Mouse (Mus musculus) midbrain, embryonic 11.5 days (tissue): ENCODE data around the gene Snx12. TPM values are rescaled to one million over a fixed set of nuclear protein-coding genes. Genes with fewer than 3 reads are reported as not detected.

ENCODE experiments used
- ATAC-seq: fragments of 200-750 bp; cut with Nextera tagmentation; 2 replicates; pipeline ENCODE4 v1.8.0; 2017; ENCODE audit warnings: moderate TSS enrichment, moderate library complexity; ENCODE audit not compliant: low FRiP score
- DNase-seq: peaks from one replicate; pipeline ENCODE4 v3.0.0; 2015; ENCODE audit warnings: low spot score; ENCODE audit errors: missing footprints
- H3K27ac ChIP-seq: fragments of 300-500 bp; sonication (generic); 2 replicates; pipeline ENCODE4 v1.5.1; 2014; ENCODE audit warnings: low read depth, low read length
- H3K27me3 ChIP-seq: fragments of 300-500 bp; sonication (generic); 2 replicates; pipeline ENCODE4 v1.6.1; 2014; ENCODE audit warnings: mild to moderate bottlenecking, low read length, moderate library complexity, mixed read lengths; ENCODE audit not compliant: control insufficient read depth, insufficient read depth
- H3K36me3 ChIP-seq: fragments of 300-500 bp; sonication (generic); 2 replicates; pipeline ENCODE4 v1.6.1; 2014; ENCODE audit warnings: mild to moderate bottlenecking, low read length, moderate library complexity, mixed read lengths; ENCODE audit not compliant: control insufficient read depth, insufficient read depth
- H3K4me1 ChIP-seq: fragments of 300-500 bp; sonication (generic); 2 replicates; pipeline ENCODE4 v1.6.1; 2014; ENCODE audit warnings: low read length; ENCODE audit not compliant: control insufficient read depth, insufficient read depth
- H3K4me2 ChIP-seq: fragments of 300-500 bp; sonication (generic); 2 replicates; pipeline ENCODE4 v1.6.1; 2014; ENCODE audit warnings: mild to moderate bottlenecking, moderate library complexity
- H3K4me3 ChIP-seq: fragments of 300-500 bp; sonication (generic); 2 replicates; pipeline ENCODE4 v1.5.1; 2014; ENCODE audit warnings: low read depth, low read length
- H3K9ac ChIP-seq: fragments of 300-500 bp; sonication (generic); 2 replicates; pipeline ENCODE4 v1.6.1; 2014; ENCODE audit warnings: low read length
- H3K9me3 ChIP-seq: fragments of 300-500 bp; sonication (generic); 2 replicates; pipeline ENCODE4 v1.6.1; 2016; ENCODE audit warnings: low read length; ENCODE audit not compliant: control insufficient read depth
- WGBS: fragments of 180-500 bp; shearing (Covaris S2); extraction: QIAGEN DNeasy Blood & Tissue Kit; methylation state at CpG from one replicate; pipeline ENCODE4 v1.1.7; 2014; 5-methylcytosine and 5-hydroxymethylcytosine counted together
- polyA plus RNA-seq: library from polyadenylated mRNA; unstranded; fragments of >200 nt; fragmentation: Nextera tagmentation; extraction: Ambion mirVana; gene quantifications from 2 replicates; pipeline ENCODE4 v1.2.1, GENCODE M21; 2014

The Snx12 gene
- polyA plus RNA-seq: 61.5 and 66.6 TPM in 2 replicates

- H3K36me3 ChIP-seq: no peaks in the 10 kb centered on the region
- 15% methylated on average over 55 of the region's 55 CpGs for WGBS
- H3K9me3 ChIP-seq: no peaks in the 10 kb centered on the region
- peak within 1 kb of the TSS; percentile 60 for H3K27ac ChIP-seq
- H3K4me3 ChIP-seq: peak within 1 kb of the TSS; percentile 44
- H3K4me1 ChIP-seq: peaks cover 3% of the 10 kb centered on the region; the same call in 1 of the 2 replicates
- H3K27me3 ChIP-seq: peaks cover 6% of the 10 kb centered on the region
- peak within 1 kb of the TSS; percentile 53 for H3K9ac ChIP-seq
- DNase-seq: peak; percentile 99
- H3K4me2 ChIP-seq: peak within 1 kb of the TSS; percentile 53
- ATAC-seq: peak; percentile 98
These were observed at the start of gene Snx12 for GRCm38 (mm10) chrX:101221834-101222795. Snx12 (minus strand) TSS chrX:101222563.

- 65% methylated on average over 3 of the region's 3 CpGs for WGBS
- no peak for ATAC-seq
- no peaks in the 10 kb centered on the region for H3K27me3 ChIP-seq
These were observed 46.4 kb upstream of the Snx12 start, which contains the start of gene Gm20489 for GRCm38 (mm10) chrX:101268755-101269124. Gm20489 (minus strand) TSS chrX:101269023.

GRCm38 (mm10) chrX:101268025-101268754, 45.8 kb upstream of the Snx12 start, which contains the start of gene Il2rg:
Il2rg (minus strand) TSS chrX:101268255.
- Histone ChIP-seq H3K4me3 (no peak within 1 kb of the TSS), H3K27ac (no peak within 1 kb of the TSS), H3K27me3 (no peaks in the 10 kb centered on the region), H3K4me2 (no peak within 1 kb of the TSS), H3K9me3 (no peaks in the 10 kb centered on the region), H3K9ac (no peak within 1 kb of the TSS), H3K36me3 (no peaks in the 10 kb centered on the region), H3K4me1 (no peaks in the 10 kb centered on the region)
- WGBS: 86% methylated on average over 5 of the region's 5 CpGs
- DNase-seq (no peak), ATAC-seq (no peak)

More at GRCm38 (mm10) chrX:101268755-101269124, 46.4 kb upstream of the Snx12 start, which contains the start of gene Gm20489:
- DNase-seq: no peak
- Histone ChIP-seq H3K4me3 (no peak within 1 kb of the TSS), H3K36me3 (no peaks in the 10 kb centered on the region), H3K9ac (no peak within 1 kb of the TSS), H3K9me3 (no peaks in the 10 kb centered on the region), H3K4me1 (no peaks in the 10 kb centered on the region), H3K4me2 (no peak within 1 kb of the TSS), H3K27ac (no peak within 1 kb of the TSS)

GRCm38 (mm10) chrX:101266631-101267030, 44.3 kb upstream of the Snx12 start:
- H3K4me2 ChIP-seq: no peak overlapping the region
- DNase-seq (no peak), ATAC-seq (no peak)
- H3K4me1 ChIP-seq: no peaks in the 10 kb centered on the region
- 94% methylated on average over 6 of the region's 6 CpGs for WGBS
- H3K9ac ChIP-seq: no peak overlapping the region
- no peak overlapping the region for H3K27ac ChIP-seq
- H3K4me3 ChIP-seq: no peak overlapping the region
- no peaks in the 10 kb centered on the region for H3K9me3 ChIP-seq
- no peaks in the 10 kb centered on the region for H3K36me3 ChIP-seq
- no peaks in the 10 kb centered on the region for H3K27me3 ChIP-seq

DNA sequence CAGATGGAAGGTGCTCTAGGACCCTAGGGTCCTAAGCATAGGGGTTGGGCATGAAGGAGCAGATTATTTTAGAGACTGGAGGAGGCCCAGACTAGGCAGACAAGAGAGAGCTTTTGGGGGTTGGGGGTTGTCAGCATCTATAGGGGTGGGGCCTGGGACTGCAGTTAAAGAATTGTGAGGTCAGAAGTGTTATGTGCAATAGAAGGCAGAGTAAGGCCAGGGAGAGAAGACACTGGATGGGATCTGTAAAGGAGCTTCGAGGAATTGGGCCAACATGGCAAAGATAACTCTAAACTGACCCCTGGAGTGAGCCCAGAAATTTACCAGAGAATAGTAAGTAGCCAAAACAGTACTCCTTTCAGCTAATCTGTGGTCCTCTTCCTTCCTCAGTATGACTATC, 41.5 kb upstream of the Snx12 start, which contains the start of gene Gm614:
Gene Gm614 (minus strand): TSS at position 101 of the 400 bp plus-strand sequence.
- Histone ChIP-seq H3K27me3 (no peaks in the 10 kb centered on the region), H3K36me3 (no peaks in the 10 kb centered on the region), H3K27ac (no peak within 1 kb of the TSS), H3K4me3 (no peak within 1 kb of the TSS), H3K4me2 (no peak within 1 kb of the TSS), H3K9ac (no peak within 1 kb of the TSS), H3K4me1 (peaks cover 3% of the 10 kb centered on the region), H3K9me3 (no peaks in the 10 kb centered on the region)
- no peak for ATAC-seq
- no peak for DNase-seq
- 85% methylated on average over 1 of the region's 1 CpGs for WGBS

- H3K27ac ChIP-seq: peak overlapping the region; percentile 37
- no peak overlapping the region; the same call in 1 of the 2 replicates for H3K4me2 ChIP-seq
These were observed 38.3 kb upstream of the Snx12 start for GRCm38 (mm10) chrX:101260441-101261325.

GRCm38 (mm10) chrX:101256603-101257002, 34.2 kb upstream of the Snx12 start:
- Histone ChIP-seq H3K9ac (no peak overlapping the region), H3K4me1 (peaks cover 3% of the 10 kb centered on the region), H3K36me3 (no peaks in the 10 kb centered on the region), H3K27me3 (no peaks in the 10 kb centered on the region), H3K4me2 (no peak overlapping the region), H3K4me3 (no peak overlapping the region), H3K27ac (no peak overlapping the region), H3K9me3 (no peaks in the 10 kb centered on the region)
- ATAC-seq (no peak), DNase-seq (no peak)
- WGBS: 82% methylated on average over 13 of the region's 13 CpGs

More at GRCm38 (mm10) chrX:101260441-101261325, 38.3 kb upstream of the Snx12 start:
- ATAC-seq: peak; percentile 85
- H3K9me3 ChIP-seq: no peaks in the 10 kb centered on the region
- H3K9ac ChIP-seq: peak overlapping the region; percentile 27; the same call in 1 of the 2 replicates
- H3K27me3 ChIP-seq: no peaks in the 10 kb centered on the region
- no peak overlapping the region for H3K4me3 ChIP-seq
- H3K4me1 ChIP-seq: peaks cover 3% of the 10 kb centered on the region
- peak; percentile 85 for DNase-seq
- WGBS: 19% methylated on average over 11 of the region's 13 CpGs
- H3K36me3 ChIP-seq: no peaks in the 10 kb centered on the region

DNA sequence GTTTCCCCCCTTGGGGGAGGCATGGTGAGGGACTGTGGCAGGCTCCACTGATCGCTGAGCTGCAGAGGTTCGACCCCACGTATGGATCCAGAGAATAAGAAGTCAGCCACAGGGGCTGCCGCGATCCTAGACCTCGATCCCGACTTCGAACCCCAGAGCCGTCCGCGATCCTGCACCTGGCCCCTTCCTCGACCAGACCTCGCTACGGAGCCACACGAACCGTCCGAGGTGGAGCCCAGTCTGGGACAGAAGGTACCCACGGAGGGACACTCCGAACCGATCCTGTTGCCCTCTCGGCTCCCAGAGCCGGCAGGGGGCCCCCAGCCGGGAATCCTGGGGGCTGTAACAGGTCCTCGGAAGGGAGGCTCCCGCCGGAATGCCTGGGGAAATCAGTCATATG, 32.4 kb upstream of the Snx12 start:
- Histone ChIP-seq H3K36me3 (no peaks in the 10 kb centered on the region), H3K9ac (peak overlapping the region; percentile 54), H3K27ac (no peak overlapping the region), H3K4me1 (no peaks in the 10 kb centered on the region), H3K4me3 (peak overlapping the region; percentile 49), H3K4me2 (peak overlapping the region; percentile 75), H3K27me3 (no peaks in the 10 kb centered on the region), H3K9me3 (no peaks in the 10 kb centered on the region)
- WGBS: 7% methylated on average over 26 of the region's 26 CpGs
- ATAC-seq (peak; percentile 9; the same call in 1 of the 2 replicates), DNase-seq (peak; percentile 86)
